ENCODE assay signal across 8 mouse cellular contexts in the genomic region with DNA sequence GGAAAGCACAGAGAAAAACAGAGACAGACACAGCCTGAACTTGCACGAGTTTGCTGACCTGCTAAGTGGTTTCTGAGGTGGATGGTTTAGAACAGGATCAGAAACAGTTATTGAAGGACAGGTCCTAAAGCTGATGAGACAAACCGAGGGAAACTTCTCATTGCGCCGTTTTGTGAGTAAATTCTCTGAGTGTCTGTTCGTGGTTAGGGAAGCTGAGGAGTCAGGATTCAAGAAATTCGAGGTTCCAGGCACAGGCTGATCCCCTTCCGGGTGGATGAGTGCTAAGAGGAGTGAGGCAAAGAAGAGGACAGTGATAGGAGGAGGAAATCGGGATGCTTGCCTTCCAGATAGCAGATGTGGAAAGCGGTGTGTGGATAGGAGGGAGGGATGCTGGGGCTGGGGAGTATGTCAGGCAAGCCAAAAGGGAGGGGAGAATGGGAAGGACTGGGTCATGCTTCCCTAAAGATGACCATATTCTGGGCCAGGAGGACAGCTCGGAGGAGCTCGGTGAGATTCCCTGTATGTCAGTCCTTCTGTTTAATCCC. TPM values are rescaled to one million over a fixed set of nuclear protein-coding genes. Genes with fewer than 3 reads are reported as not detected.
A peak's percentile ranks its signal among the peaks of the same experiment; 100 is the strongest.
DNase-seq lines count a peak whose midpoint lies in the region; ATAC-seq and TF ChIP-seq lines count a peak whose summit lies in the region.

No protein-coding gene starts in this region.

- H3K4me2 ChIP-seq in lung, embryonic 16.5 days (ENCODE audit: low read depth, low read length), result peak overlapping the region; percentile 77
- H3K4me2 ChIP-seq in neural tube, embryonic 15.5 days, result peak overlapping the region; percentile 78

- TF ChIP-seq POLR2A in embryonic fibroblast, embryonic 13.5 days (IDR thresholded peaks at IDR 0.05; ENCODE audit: low read depth, low read length), result no peak; the same call in 1 of the 2 replicates

- DNase-seq in lung, postnatal 14 days, result no peak
- no peak for DNase-seq in limb, embryonic 10.5 days (ENCODE audit: low spot score)
- DNase-seq in frontal cortex, postnatal 10 days (ENCODE audit: low spot score in 2 of 2), result no peak
- DNase-seq in left cerebral cortex, postnatal 36 days (ENCODE audit: low spot score in 2 of 2), result no peak
- DNase-seq in urinary bladder, postnatal 10 days (ENCODE audit: low spot score), result no peak

- peak overlapping the region; percentile 60 for H3K9ac ChIP-seq in lung, embryonic 16.5 days (ENCODE audit: low read length)
- H3K9ac ChIP-seq in neural tube, embryonic 15.5 days (replicated peaks), result peak overlapping the region; percentile 33

- TF ChIP-seq CTCF in embryonic fibroblast, embryonic 13.5 days (IDR thresholded peaks at IDR 0.05; ENCODE audit: borderline replicate concordance, insufficient read depth, low read length), result no peak

- no peaks in the 10 kb centered on the region for H3K36me3 ChIP-seq in lung, embryonic 16.5 days (ENCODE audit: control insufficient read depth, insufficient read depth, low read length)
- no peaks in the 10 kb centered on the region for H3K36me3 ChIP-seq in limb, embryonic 10.5 days
- H3K36me3 ChIP-seq in neural tube, embryonic 15.5 days, result no peaks in the 10 kb centered on the region

- 27% methylated on average over 11 of the region's 11 CpGs for WGBS in lung, embryonic 16.5 days
- 35% methylated on average over 11 of the region's 11 CpGs for WGBS in limb, embryonic 10.5 days
- 37% methylated on average over 11 of the region's 11 CpGs for WGBS in neural tube, embryonic 15.5 days

- no peaks in the 10 kb centered on the region for H3K9me3 ChIP-seq in lung, embryonic 16.5 days (ENCODE audit: control insufficient read depth, low read length)
- no peaks in the 10 kb centered on the region for H3K9me3 ChIP-seq in limb, embryonic 10.5 days (replicated peaks)
- H3K9me3 ChIP-seq in neural tube, embryonic 15.5 days (replicated peaks), result no peaks in the 10 kb centered on the region

- no peaks in the 10 kb centered on the region for H3K27me3 ChIP-seq in lung, embryonic 16.5 days (ENCODE audit: control insufficient read depth, insufficient read depth, low read depth, low read length)
- peaks cover 20% of the 10 kb centered on the region for H3K27me3 ChIP-seq in limb, embryonic 10.5 days (ENCODE audit: low read depth, poor library complexity, severe bottlenecking)
- H3K27me3 ChIP-seq in neural tube, embryonic 15.5 days (replicated peaks), result peaks cover 8% of the 10 kb centered on the region; the same call in 1 of the 2 replicates

- intact Hi-C loops in left cerebral cortex, postnatal 36 days (cut with DNase I), result no loop called here

- peak overlapping the region; percentile 73 for H3K4me3 ChIP-seq in lung, embryonic 16.5 days (ENCODE audit: low read length)
- H3K4me3 ChIP-seq in embryonic fibroblast, embryonic 13.5 days (ENCODE audit: insufficient read depth, low read length), result peak overlapping the region; percentile 39
- H3K4me3 ChIP-seq in limb, embryonic 10.5 days, result peak overlapping the region; percentile 60
- peak overlapping the region; percentile 65 for H3K4me3 ChIP-seq in neural tube, embryonic 15.5 days (replicated peaks)

- no peak for ATAC-seq in lung, embryonic 16.5 days (ENCODE audit: low read depth)
- no peak for ATAC-seq in neural tube, embryonic 15.5 days (ENCODE audit: low FRiP score)

- peak overlapping the region; percentile 82 for H3K27ac ChIP-seq in lung, embryonic 16.5 days (ENCODE audit: low read length)
- peak overlapping the region; percentile 80 for H3K27ac ChIP-seq in embryonic fibroblast, embryonic 13.5 days (ENCODE audit: insufficient read depth, low read length)
- H3K27ac ChIP-seq in limb, embryonic 10.5 days, result no peak overlapping the region
- H3K27ac ChIP-seq in neural tube, embryonic 15.5 days (replicated peaks), result peak overlapping the region; percentile 87

- H3K4me1 ChIP-seq in lung, embryonic 16.5 days (replicated peaks; ENCODE audit: control insufficient read depth, insufficient read depth, low read length), result peaks cover 48% of the 10 kb centered on the region
- peaks cover 17% of the 10 kb centered on the region for H3K4me1 ChIP-seq in embryonic fibroblast, embryonic 13.5 days (ENCODE audit: control insufficient read depth, insufficient read depth, low read length)
- peaks cover 63% of the 10 kb centered on the region for H3K4me1 ChIP-seq in limb, embryonic 10.5 days
- peaks cover 44% of the 10 kb centered on the region for H3K4me1 ChIP-seq in neural tube, embryonic 15.5 days

RNA-seq across cellular contexts. Expression of a gene that starts 0.8 kb away (rescaled TPM):
- 15.6 and 17.1 TPM in 2 replicates for polyA plus RNA-seq in lung, embryonic 16.5 days (2015; fragmentation: Nextera tagmentation; extraction: Ambion mirVana)
- 10.4 and 12.1 TPM in 2 replicates for polyA plus RNA-seq in embryonic fibroblast, embryonic 13.5 days (2011; ENCODE audit: insufficient read length, low read depth, missing spikeins)
- 1.3 and 1.7 TPM in 2 replicates for polyA plus RNA-seq in limb, embryonic 10.5 days (2016; fragmentation: Nextera tagmentation; extraction: Ambion mirVana)
- polyA plus RNA-seq in neural tube, embryonic 15.5 days (2015; fragmentation: Nextera tagmentation; extraction: Ambion mirVana), result 19.3 and 20.9 TPM in 2 replicates
- 1 to 10 TPM; 5.5 to 8.3 TPM for total RNA-seq in left cerebral cortex, postnatal 36 days (2021)

RNA-seq across cellular contexts. Expression of a gene that starts 12.6 kb away (rescaled TPM):
- polyA plus RNA-seq in lung, embryonic 16.5 days (2015; fragmentation: Nextera tagmentation; extraction: Ambion mirVana), result 155 TPM in 2 replicates
- 94.7 and 135 TPM in 2 replicates for polyA plus RNA-seq in embryonic fibroblast, embryonic 13.5 days (2011; ENCODE audit: insufficient read length, low read depth, missing spikeins)
- polyA plus RNA-seq in limb, embryonic 10.5 days (2016; fragmentation: Nextera tagmentation; extraction: Ambion mirVana), result 223 and 240 TPM in 2 replicates
- polyA plus RNA-seq in neural tube, embryonic 15.5 days (2015; fragmentation: Nextera tagmentation; extraction: Ambion mirVana), result 95.7 and 115 TPM in 2 replicates
- total RNA-seq in left cerebral cortex, postnatal 36 days (2021), result 10 to 100 TPM; 77.5 to 96.5 TPM

RNA-seq across cellular contexts. Expression of a gene that starts 31.4 kb away (rescaled TPM):
- 2.5 and 3.2 TPM in 2 replicates for polyA plus RNA-seq in lung, embryonic 16.5 days (2015; fragmentation: Nextera tagmentation; extraction: Ambion mirVana)
- 0.60 and 1.5 TPM in 2 replicates for polyA plus RNA-seq in embryonic fibroblast, embryonic 13.5 days (2011; ENCODE audit: insufficient read length, low read depth, missing spikeins)
- polyA plus RNA-seq in limb, embryonic 10.5 days (2016; fragmentation: Nextera tagmentation; extraction: Ambion mirVana), result 5.2 and 5.9 TPM in 2 replicates
- polyA plus RNA-seq in neural tube, embryonic 15.5 days (2015; fragmentation: Nextera tagmentation; extraction: Ambion mirVana), result 8.9 and 10.0 TPM in 2 replicates
- 1 to 10 TPM; 4.3 to 4.5 TPM for total RNA-seq in left cerebral cortex, postnatal 36 days (2021)

RNA-seq across cellular contexts. Expression of a gene that starts 38.6 kb away (rescaled TPM):
- 64.2 and 70.0 TPM in 2 replicates for polyA plus RNA-seq in lung, embryonic 16.5 days (2015; fragmentation: Nextera tagmentation; extraction: Ambion mirVana)
- 19.7 and 29.7 TPM in 2 replicates for polyA plus RNA-seq in embryonic fibroblast, embryonic 13.5 days (2011; ENCODE audit: insufficient read length, low read depth, missing spikeins)
- polyA plus RNA-seq in limb, embryonic 10.5 days (2016; fragmentation: Nextera tagmentation; extraction: Ambion mirVana), result 125 and 130 TPM in 2 replicates
- polyA plus RNA-seq in neural tube, embryonic 15.5 days (2015; fragmentation: Nextera tagmentation; extraction: Ambion mirVana), result 19.9 and 34.3 TPM in 2 replicates
- 1 to 10 TPM; 4.6 to 5.5 TPM for total RNA-seq in left cerebral cortex, postnatal 36 days (2021)

RNA-seq across cellular contexts. Expression of a gene that starts 47.8 kb away (rescaled TPM):
- polyA plus RNA-seq in lung, embryonic 16.5 days (2015; fragmentation: Nextera tagmentation; extraction: Ambion mirVana), result 5.7 and 6.2 TPM in 2 replicates
- polyA plus RNA-seq in embryonic fibroblast, embryonic 13.5 days (2011; ENCODE audit: insufficient read length, low read depth, missing spikeins), result 1.3 and 3.5 TPM in 2 replicates
- 1.8 TPM in 2 replicates for polyA plus RNA-seq in limb, embryonic 10.5 days (2016; fragmentation: Nextera tagmentation; extraction: Ambion mirVana)
- polyA plus RNA-seq in neural tube, embryonic 15.5 days (2015; fragmentation: Nextera tagmentation; extraction: Ambion mirVana), result 2.0 and 3.9 TPM in 2 replicates
- total RNA-seq in left cerebral cortex, postnatal 36 days (2021), result 1 to 10 TPM; 3.0 to 4.1 TPM
